Mouse (Mus musculus) heart, embryonic 11.5 days (tissue): ENCODE data around the gene Sf3a1. TPM values are rescaled to one million over a fixed set of nuclear protein-coding genes. Genes with fewer than 3 reads are reported as not detected.

Experiments
- ATAC-seq: fragments of 200-750 bp; cut with Nextera tagmentation; replicated peaks from 2 replicates; pipeline ENCODE4 v1.8.0; 2017; ENCODE audit warnings: moderate library complexity; ENCODE audit not compliant: insufficient number of reproducible peaks, low FRiP score, low TSS enrichment
- H3K27ac ChIP-seq: fragments of 300-500 bp; sonication (generic); 2 replicates; pipeline ENCODE4 v1.5.1; 2014; ENCODE audit warnings: mild to moderate bottlenecking, low read depth, low read length
- H3K27me3 ChIP-seq: fragments of 300-500 bp; sonication (generic); 2 replicates; pipeline ENCODE4 v1.6.1; 2014; ENCODE audit warnings: mild to moderate bottlenecking, low read length, mixed read lengths; ENCODE audit not compliant: control insufficient read depth, insufficient read depth
- H3K36me3 ChIP-seq: fragments of 300-500 bp; sonication (generic); 2 replicates; pipeline ENCODE4 v1.6.1; 2014; ENCODE audit warnings: mild to moderate bottlenecking, low read length, moderate library complexity, mixed read lengths; ENCODE audit not compliant: control insufficient read depth, insufficient read depth
- H3K4me1 ChIP-seq: fragments of 300-500 bp; sonication (generic); 2 replicates; pipeline ENCODE4 v1.6.1; 2014; ENCODE audit warnings: low read length; ENCODE audit not compliant: control insufficient read depth, insufficient read depth
- H3K4me2 ChIP-seq: fragments of 300-500 bp; sonication (generic); 2 replicates; pipeline ENCODE4 v1.6.1; 2014; ENCODE audit warnings: mild to moderate bottlenecking, moderate library complexity
- H3K4me3 ChIP-seq: fragments of 300-500 bp; sonication (generic); 2 replicates; pipeline ENCODE4 v1.5.1; 2014; ENCODE audit warnings: low read depth, low read length
- H3K9ac ChIP-seq: fragments of 300-500 bp; sonication (generic); 2 replicates; pipeline ENCODE4 v1.6.1; 2014; ENCODE audit warnings: mild to moderate bottlenecking, low read depth, low read length, moderate library complexity
- H3K9me3 ChIP-seq: fragments of 300-500 bp; sonication (generic); replicated peaks from 2 replicates; pipeline ENCODE4 v1.6.1; 2016; ENCODE audit warnings: low read length; ENCODE audit not compliant: control insufficient read depth
- WGBS: fragments of 180-500 bp; shearing (Covaris S2); extraction: QIAGEN DNeasy Blood & Tissue Kit; methylation state at CpG from one replicate; pipeline ENCODE4 v1.1.7; 2014; ENCODE audit not compliant: insufficient replicate concordance; 5-methylcytosine and 5-hydroxymethylcytosine counted together
- polyA plus RNA-seq: library from polyadenylated mRNA; unstranded; fragments of >200 nt; fragmentation: Nextera tagmentation; extraction: Ambion mirVana; gene quantifications from 2 replicates; pipeline ENCODE4 v1.2.1, GENCODE M21; 2014

Gene Sf3a1
- polyA plus RNA-seq, 1 experiment from 2014 or later, result 44.7 TPM

DNA sequence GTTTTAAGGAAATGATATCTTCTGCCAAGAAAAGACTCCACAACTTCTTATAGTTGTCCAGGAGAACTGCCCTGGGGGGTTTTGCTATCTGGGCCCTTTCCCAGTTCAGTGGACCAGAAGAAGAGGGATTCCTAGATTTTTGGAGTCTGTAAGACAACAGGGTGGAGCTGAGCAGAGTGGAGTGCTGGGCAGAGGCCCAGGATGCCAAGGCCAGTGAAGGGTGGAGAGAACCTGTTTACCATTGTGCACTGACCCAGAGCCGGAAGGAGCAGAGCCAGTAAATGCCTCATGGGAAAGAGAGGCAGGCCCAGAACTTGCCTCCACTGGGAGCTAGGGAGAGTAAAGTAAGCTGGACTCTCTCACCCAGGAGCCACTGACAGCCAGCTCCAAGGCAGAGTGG is 37.5 kb downstream of the Sf3a1 start:
- Histone ChIP-seq H3K4me3 (no peak overlapping the region), H3K4me1 (no peaks in the 10 kb centered on the region), H3K36me3 (no peaks in the 10 kb centered on the region), H3K4me2 (no peak overlapping the region), H3K27ac (no peak overlapping the region), H3K9me3 (no peaks in the 10 kb centered on the region), H3K9ac (no peak overlapping the region), H3K27me3 (no peaks in the 10 kb centered on the region)
- no peak for ATAC-seq
- 85% methylated on average over 1 of the region's 1 CpGs for WGBS

DNA sequence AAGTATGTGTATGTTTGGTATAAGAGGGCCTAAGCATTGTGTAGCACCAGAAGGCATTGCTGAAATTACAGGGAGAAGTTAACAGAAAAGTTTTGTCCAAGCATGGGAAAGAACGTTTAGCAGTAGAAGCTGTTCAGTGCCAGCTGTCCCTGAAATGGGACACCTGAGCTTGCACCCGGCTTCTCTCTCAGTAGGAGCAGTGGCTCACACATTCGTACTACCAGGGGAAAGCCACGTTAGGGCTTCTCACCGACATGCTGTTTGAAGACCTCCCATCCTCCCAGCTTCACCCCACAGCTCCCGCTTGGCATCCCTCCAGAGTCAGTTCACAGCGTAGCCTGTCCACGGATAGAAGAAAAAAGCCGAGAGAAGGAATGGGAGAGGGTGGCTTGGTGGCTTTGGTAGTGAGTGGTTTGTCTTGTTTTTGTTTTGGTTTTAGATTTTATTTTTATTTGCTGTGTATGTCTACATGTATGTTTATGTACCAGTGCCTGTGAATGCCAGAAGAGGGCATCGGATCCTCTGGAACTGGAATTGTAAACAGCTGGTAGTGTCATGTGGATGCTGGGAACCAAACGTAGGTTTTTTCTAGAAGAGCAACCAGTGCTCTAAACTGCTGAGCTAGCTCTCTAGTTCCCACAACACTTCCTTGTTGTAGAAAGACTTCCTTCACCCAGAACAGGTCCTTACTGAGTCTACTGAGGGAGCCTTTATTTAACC is 42.0 kb downstream of the Sf3a1 start:
- H3K27ac ChIP-seq, result no peak overlapping the region
- H3K4me3 ChIP-seq, result no peak overlapping the region
- no peak overlapping the region for H3K4me2 ChIP-seq
- H3K27me3 ChIP-seq, result no peaks in the 10 kb centered on the region
- no peak for ATAC-seq
- H3K9ac ChIP-seq, result no peak overlapping the region
- H3K9me3 ChIP-seq, result no peaks in the 10 kb centered on the region
- peaks cover under 1% of the 10 kb centered on the region; the same call in 1 of the 2 replicates for H3K36me3 ChIP-seq
- WGBS, result 77% methylated on average over 11 of the region's 11 CpGs
- peaks cover 8% of the 10 kb centered on the region for H3K4me1 ChIP-seq

DNA sequence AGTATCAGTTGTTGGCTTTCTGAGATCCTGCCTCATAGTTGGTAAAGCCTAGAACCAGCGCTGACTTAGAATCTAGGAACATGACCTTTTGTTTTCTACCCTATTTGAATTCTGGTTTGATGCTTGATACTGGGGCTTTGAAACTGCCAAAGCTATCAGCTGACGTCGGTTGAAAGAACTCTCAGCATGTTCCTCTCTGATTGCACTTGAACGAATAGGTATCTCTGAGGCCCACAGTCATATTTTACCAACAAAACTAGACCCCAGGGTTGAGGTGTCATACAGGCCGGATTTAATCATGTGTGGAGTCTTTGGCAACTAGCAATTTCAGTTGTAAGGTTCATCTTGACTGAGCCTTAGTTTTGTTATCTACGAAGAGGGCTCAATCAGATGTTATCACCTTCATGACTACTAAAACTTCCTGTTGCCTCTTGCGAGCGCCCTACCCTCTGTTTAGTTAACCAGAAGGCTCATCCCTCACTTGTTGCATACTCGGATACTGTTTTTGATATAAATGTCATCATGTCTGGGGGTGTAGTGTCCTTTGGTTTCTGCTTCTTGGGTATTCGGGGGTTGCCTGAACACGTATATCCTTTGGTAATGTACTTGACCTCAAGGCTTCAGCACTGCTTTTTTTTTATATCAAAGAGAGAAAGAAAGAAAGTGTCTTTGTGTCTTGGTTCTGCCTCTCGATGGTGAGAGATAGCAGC is 43.0 kb downstream of the Sf3a1 start:
- H3K36me3 ChIP-seq, result peaks cover 3% of the 10 kb centered on the region; the same call in 1 of the 2 replicates
- peak overlapping the region; percentile 64 for H3K27ac ChIP-seq
- H3K9me3 ChIP-seq, result no peaks in the 10 kb centered on the region
- 66% methylated on average over 12 of the region's 12 CpGs for WGBS
- no peak overlapping the region for H3K4me2 ChIP-seq
- no peak for ATAC-seq
- no peak overlapping the region for H3K4me3 ChIP-seq
- peaks cover 8% of the 10 kb centered on the region for H3K4me1 ChIP-seq
- H3K27me3 ChIP-seq, result no peaks in the 10 kb centered on the region
- no peak overlapping the region for H3K9ac ChIP-seq

DNA sequence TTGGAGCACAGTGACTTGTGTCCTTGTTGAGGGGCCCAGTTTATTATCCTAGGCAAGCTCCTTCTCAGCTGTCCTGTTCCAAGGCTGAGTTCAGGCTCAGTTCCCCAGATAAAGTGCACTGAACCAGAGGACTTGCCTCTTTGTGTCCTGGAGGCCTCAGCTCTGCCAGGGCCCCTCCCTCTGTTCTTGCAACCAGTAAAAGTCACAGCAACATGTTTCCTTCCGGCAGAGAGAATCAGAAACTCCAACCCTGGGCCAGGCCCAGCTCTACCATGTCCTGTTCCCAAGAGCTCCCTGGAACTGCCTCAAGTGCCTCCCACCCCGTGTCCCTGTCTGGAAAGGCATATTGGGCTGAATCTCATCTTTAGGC is 43.5 kb downstream of the Sf3a1 start:
- Histone ChIP-seq H3K4me3 (no peak overlapping the region), H3K9ac (no peak overlapping the region), H3K4me2 (no peak overlapping the region), H3K27ac (peak overlapping the region; percentile 64), H3K36me3 (peaks cover 3% of the 10 kb centered on the region; the same call in 1 of the 2 replicates), H3K9me3 (no peaks in the 10 kb centered on the region), H3K4me1 (peaks cover 8% of the 10 kb centered on the region), H3K27me3 (no peaks in the 10 kb centered on the region)
- 35% methylated on average over 2 of the region's 2 CpGs for WGBS
- 0 out of 2 replicates have a peak, but pooled peaks have one; percentile 31 for ATAC-seq

DNA sequence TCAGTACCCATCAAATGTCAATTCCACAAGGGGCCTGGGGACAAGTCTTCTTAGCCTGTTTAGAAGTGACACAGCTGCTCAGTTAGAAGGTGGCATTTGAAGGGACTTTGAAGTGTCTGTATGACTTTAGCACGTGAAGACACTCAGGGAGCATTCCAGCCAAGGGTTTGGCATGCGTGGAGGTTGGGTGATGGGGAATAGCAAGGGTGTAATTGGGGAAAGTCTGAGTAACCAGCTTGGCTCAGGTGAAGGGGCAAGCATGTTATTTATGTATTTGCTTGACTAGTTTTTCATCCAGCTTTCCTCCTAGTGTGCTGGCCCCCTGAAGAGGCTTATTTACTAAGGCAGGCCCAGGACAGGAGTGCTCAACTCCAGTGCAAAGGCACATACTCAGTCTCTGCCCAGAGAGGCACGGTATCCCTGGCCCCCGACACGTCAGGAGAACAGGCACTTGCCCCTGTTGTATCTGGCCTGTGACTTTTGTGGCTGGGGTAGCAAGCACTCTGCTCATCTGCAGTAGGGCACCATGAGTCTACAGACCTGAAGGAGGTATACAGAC is 45.0 kb downstream of the Sf3a1 start:
- H3K27ac ChIP-seq, result no peak overlapping the region
- H3K4me1 ChIP-seq, result peaks cover 8% of the 10 kb centered on the region
- no peak overlapping the region for H3K9ac ChIP-seq
- no peak overlapping the region for H3K4me2 ChIP-seq
- ATAC-seq, result no peak
- no peak overlapping the region for H3K4me3 ChIP-seq
- H3K27me3 ChIP-seq, result no peaks in the 10 kb centered on the region
- H3K36me3 ChIP-seq, result peaks cover 3% of the 10 kb centered on the region; the same call in 1 of the 2 replicates
- H3K9me3 ChIP-seq, result no peaks in the 10 kb centered on the region
- 79% methylated on average over 5 of the region's 5 CpGs for WGBS

DNA sequence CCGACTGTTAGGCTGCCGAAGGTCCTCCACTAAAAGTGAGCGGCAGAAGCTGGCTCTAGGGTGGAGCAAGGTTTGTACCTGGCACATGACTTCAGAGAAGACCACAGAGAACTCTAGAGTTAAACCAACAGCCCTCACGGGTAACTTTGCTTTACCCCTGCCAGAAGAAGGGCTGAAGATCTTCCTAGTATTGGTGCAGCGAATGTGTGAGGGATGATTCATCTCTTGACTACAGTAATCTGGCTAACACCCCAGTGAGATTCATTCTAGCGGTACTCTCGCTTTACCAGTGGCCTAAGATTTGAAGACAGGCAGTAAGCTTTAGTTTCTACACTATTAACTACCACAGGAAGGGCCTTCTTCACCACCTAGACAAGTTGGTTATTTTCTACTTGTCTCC is 45.8 kb downstream of the Sf3a1 start:
- Histone ChIP-seq H3K27me3 (no peaks in the 10 kb centered on the region), H3K4me2 (no peak overlapping the region), H3K27ac (no peak overlapping the region), H3K9me3 (no peaks in the 10 kb centered on the region), H3K36me3 (peaks cover 3% of the 10 kb centered on the region; the same call in 1 of the 2 replicates), H3K4me1 (peaks cover 8% of the 10 kb centered on the region), H3K9ac (no peak overlapping the region), H3K4me3 (no peak overlapping the region)
- ATAC-seq, result no peak
- WGBS, result 80% methylated on average over 7 of the region's 7 CpGs

DNA sequence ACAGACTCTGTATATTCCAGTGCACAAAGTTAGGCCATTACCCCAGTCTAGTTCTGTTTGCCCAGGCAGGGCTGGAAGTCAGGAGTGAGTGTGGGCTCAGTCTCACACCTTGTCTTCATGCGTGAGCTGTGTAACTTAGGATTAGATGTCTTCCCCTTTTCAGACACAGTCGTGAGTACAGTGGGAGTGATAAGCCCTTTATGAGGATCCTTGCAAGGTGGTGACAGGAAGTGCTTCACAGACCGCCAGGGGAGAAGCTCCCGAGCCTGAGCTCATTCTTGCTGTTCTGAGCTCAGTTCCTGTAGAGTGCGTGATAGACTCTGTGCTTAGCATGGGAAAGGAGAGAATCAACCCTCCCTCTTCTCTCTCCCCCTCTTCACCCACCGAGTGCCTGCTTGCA is 46.4 kb downstream of the Sf3a1 start:
- ATAC-seq, result no peak
- Histone ChIP-seq H3K9ac (no peak overlapping the region), H3K4me2 (no peak overlapping the region), H3K4me1 (peaks cover 8% of the 10 kb centered on the region), H3K27ac (no peak overlapping the region), H3K9me3 (no peaks in the 10 kb centered on the region), H3K27me3 (no peaks in the 10 kb centered on the region), H3K4me3 (no peak overlapping the region), H3K36me3 (peaks cover 3% of the 10 kb centered on the region; the same call in 1 of the 2 replicates)
- 43% methylated on average over 6 of the region's 6 CpGs for WGBS

DNA sequence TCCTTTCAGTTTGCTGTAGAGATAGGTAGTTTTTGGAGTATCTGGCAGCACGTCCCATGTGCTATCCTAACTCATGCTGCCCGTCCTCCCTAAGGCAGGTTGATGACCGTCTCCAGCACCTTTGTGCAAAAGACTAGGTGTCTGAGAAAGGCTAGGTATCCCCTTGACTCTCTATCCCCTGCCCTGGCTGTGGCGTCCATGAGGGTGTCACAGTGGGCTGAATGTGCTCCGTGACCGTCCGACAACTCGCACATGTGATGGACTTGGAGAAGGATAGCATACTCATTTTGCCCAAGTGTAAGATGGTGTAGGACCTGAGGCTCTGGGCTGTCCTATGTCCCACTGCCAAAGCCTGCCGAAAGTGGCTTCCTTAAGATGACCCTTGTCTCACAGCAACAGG is 47.5 kb downstream of the Sf3a1 start:
- no peak overlapping the region for H3K27ac ChIP-seq
- H3K4me3 ChIP-seq, result no peak overlapping the region
- no peaks in the 10 kb centered on the region for H3K9me3 ChIP-seq
- no peaks in the 10 kb centered on the region for H3K27me3 ChIP-seq
- no peak overlapping the region for H3K4me2 ChIP-seq
- no peak overlapping the region for H3K9ac ChIP-seq
- WGBS, result 88% methylated on average over 9 of the region's 9 CpGs
- peaks cover 3% of the 10 kb centered on the region; the same call in 1 of the 2 replicates for H3K36me3 ChIP-seq
- ATAC-seq, result no peak
- H3K4me1 ChIP-seq, result peaks cover 8% of the 10 kb centered on the region
